Mouse (Mus musculus) MEL (cell line): ENCODE data around the gene Pla2g7. TPM values are rescaled to one million over a fixed set of nuclear protein-coding genes. Genes with fewer than 3 reads are reported as not detected.

Source experiments
- DNase-seq: peaks from one replicate; pipeline ENCODE4 v3.0.0; 2011; ENCODE audit warnings: low read depth, low spot score
- H3K27ac ChIP-seq: 2 replicates; pipeline ENCODE4 v1.5.1; 2012; ENCODE audit warnings: low read depth, mild to moderate bottlenecking, control low read depth, low read length, moderate library complexity; ENCODE audit not compliant: control insufficient read depth
- H3K27me3 ChIP-seq, 2 experiments: fragments of 150-350 bp in 1 of 2; sonication (generic) in 1 of 2; 2 replicates each; pipeline ENCODE4 v1.6.1; 2012; ENCODE audit warnings: low read length in 2 of 2, mild to moderate bottlenecking in 2 of 2, improper control_type of control experiment in 1 of 2, moderate library complexity in 1 of 2; ENCODE audit not compliant: insufficient read depth in 2 of 2, control insufficient read depth in 1 of 2
- H3K36me3 ChIP-seq, 2 experiments: 2 replicates each; pipeline ENCODE4 v1.6.1; 2012 to 2014; ENCODE audit warnings: low read length in 2 of 2, improper control_type of control experiment in 1 of 2, inconsistent platforms in 1 of 2, mild to moderate bottlenecking in 1 of 2; ENCODE audit not compliant: insufficient read depth in 2 of 2, control insufficient read depth in 1 of 2
- H3K4me1 ChIP-seq, 2 experiments: fragments of 150-350 bp in 1 of 2; sonication (generic) in 1 of 2; 2 replicates each; pipeline ENCODE4 v1.6.1; 2012; ENCODE audit warnings: low read length in 2 of 2, improper control_type of control experiment in 1 of 2, mild to moderate bottlenecking in 1 of 2; ENCODE audit not compliant: insufficient read depth in 2 of 2, control insufficient read depth in 1 of 2
- H3K4me3 ChIP-seq, 2 experiments: fragments of 150-350 bp in 1 of 2; sonication (generic) in 1 of 2; 2 replicates each; pipeline ENCODE4 v1.5.1; 2012; ENCODE audit warnings: low read depth in 2 of 2, low read length in 2 of 2, mild to moderate bottlenecking in 2 of 2, moderate library complexity in 2 of 2, control low read depth in 1 of 2, improper control_type of control experiment in 1 of 2; ENCODE audit not compliant: control insufficient read depth in 1 of 2, insufficient read depth in 1 of 2
- H3K79me2 ChIP-seq: 2 replicates; pipeline ENCODE4 v1.6.1; 2012; ENCODE audit warnings: mild to moderate bottlenecking, low read length, moderate library complexity; ENCODE audit not compliant: control insufficient read depth, poor library complexity, insufficient read depth
- H3K9ac ChIP-seq: 2 replicates; pipeline ENCODE4 v1.6.1; 2012; ENCODE audit warnings: low read depth, mild to moderate bottlenecking, control low read depth, low read length, moderate library complexity; ENCODE audit not compliant: control insufficient read depth, poor library complexity, severe bottlenecking
- H3K9me3 ChIP-seq: fragments of 150-350 bp; sonication (generic); replicated peaks from 2 replicates; pipeline ENCODE4 v1.6.1; 2012; ENCODE audit warnings: mild to moderate bottlenecking, low read length, improper control_type of control experiment, moderate library complexity; ENCODE audit not compliant: insufficient read depth
- CHD1 ChIP-seq: IDR thresholded peaks from 2 replicates; pipeline ENCODE4 v1.6.1; 2012; ENCODE audit warnings: low read depth, mild to moderate bottlenecking, inconsistent platforms, low read length, improper control_type of control experiment
- CHD2 ChIP-seq: IDR thresholded peaks from 2 replicates; pipeline ENCODE4 v1.6.1; 2011; ENCODE audit warnings: low read length, improper control_type of control experiment
- CTCF ChIP-seq, 3 experiments: IDR thresholded peaks in 2 of 3; conservative IDR thresholded peaks in 1 of 3; 2 replicates each; pipeline ENCODE4 v1.5.1; 2011 to 2012; ENCODE audit warnings: low read length in 3 of 3, low read depth in 2 of 3, mild to moderate bottlenecking in 2 of 3, improper control_type of control experiment in 1 of 3, inconsistent platforms in 1 of 3, mixed read lengths in 1 of 3, moderate library complexity in 1 of 3; ENCODE audit not compliant: control insufficient read depth in 1 of 3, insufficient read depth in 1 of 3, poor library complexity in 1 of 3, severe bottlenecking in 1 of 3
- E2F4 ChIP-seq: IDR thresholded peaks from 2 replicates; pipeline ENCODE4 v1.6.1; 2011; ENCODE audit warnings: low read depth, low read length, improper control_type of control experiment, borderline replicate concordance
- EP300 ChIP-seq, 2 experiments: IDR thresholded peaks; 2 replicates each; pipeline ENCODE4 v1.6.1; 2011; ENCODE audit warnings: improper control_type of control experiment in 2 of 2, low read length in 2 of 2, low read depth in 1 of 2, mild to moderate bottlenecking in 1 of 2
- ETS1 ChIP-seq: IDR thresholded peaks from 2 replicates; pipeline ENCODE4 v1.6.1; 2012; ENCODE audit warnings: low read depth, mild to moderate bottlenecking, inconsistent platforms, low read length, improper control_type of control experiment, moderate library complexity
- GABPA ChIP-seq: IDR thresholded peaks from 2 replicates; pipeline ENCODE4 v1.6.1; 2012; ENCODE audit warnings: low read depth, mild to moderate bottlenecking, inconsistent platforms, low read length, improper control_type of control experiment, moderate library complexity
- GATA1 ChIP-seq: IDR thresholded peaks from 2 replicates; pipeline ENCODE4 v1.6.1; 2011; ENCODE audit warnings: low read depth, low read length, improper control_type of control experiment
- JUND ChIP-seq: IDR thresholded peaks from 2 replicates; pipeline ENCODE4 v1.6.1; 2011; ENCODE audit warnings: low read depth, mild to moderate bottlenecking, improper control_type of control experiment, low read length
- MAFK ChIP-seq: IDR thresholded peaks from 2 replicates; pipeline ENCODE4 v1.6.1; 2011; ENCODE audit warnings: low read depth, mild to moderate bottlenecking, low read length, improper control_type of control experiment, borderline replicate concordance
- MAX ChIP-seq: IDR thresholded peaks from 2 replicates; pipeline ENCODE4 v1.6.1; 2011; ENCODE audit warnings: low read length, improper control_type of control experiment
- MAZ ChIP-seq: IDR thresholded peaks from 2 replicates; pipeline ENCODE4 v1.6.1; 2012; ENCODE audit warnings: low read depth, mild to moderate bottlenecking, inconsistent platforms, low read length, improper control_type of control experiment
- MYB ChIP-seq: IDR thresholded peaks from 2 replicates; pipeline ENCODE4 v1.6.1; 2011; ENCODE audit warnings: mild to moderate bottlenecking, low read depth, low read length, improper control_type of control experiment
- NRF1 ChIP-seq: IDR thresholded peaks from 2 replicates; pipeline ENCODE4 v1.6.1; 2014; ENCODE audit warnings: low read depth, mild to moderate bottlenecking, inconsistent platforms, low read length, improper control_type of control experiment, moderate library complexity; ENCODE audit not compliant: poor library complexity, insufficient read depth, severe bottlenecking
- POLR2A ChIP-seq, 2 experiments: IDR thresholded peaks; 2 replicates each; pipeline ENCODE4 v1.6.1; 2011 to 2012; ENCODE audit warnings: low read length in 2 of 2, mild to moderate bottlenecking in 2 of 2, control low read depth in 1 of 2, improper control_type of control experiment in 1 of 2, low read depth in 1 of 2, moderate library complexity in 1 of 2; ENCODE audit not compliant: control insufficient read depth in 1 of 2, insufficient read depth in 1 of 2, poor library complexity in 1 of 2
- POLR2AphosphoS5 ChIP-seq: IDR thresholded peaks from 2 replicates; pipeline ENCODE4 v1.6.1; 2012; ENCODE audit warnings: low read depth, borderline replicate concordance, mild to moderate bottlenecking, inconsistent platforms, low read length, moderate library complexity, mixed read lengths
- SIN3A ChIP-seq: IDR thresholded peaks from 2 replicates; pipeline ENCODE4 v1.6.1; 2012; ENCODE audit warnings: low read length, improper control_type of control experiment, inconsistent platforms
- TAL1 ChIP-seq: IDR thresholded peaks from 2 replicates; pipeline ENCODE4 v1.6.1; 2012; ENCODE audit warnings: mild to moderate bottlenecking, inconsistent platforms, low read length, moderate library complexity, mixed read lengths
- TBP ChIP-seq: IDR thresholded peaks from 2 replicates; pipeline ENCODE4 v1.8.0; 2011; ENCODE audit warnings: low read depth, low read length, improper control_type of control experiment
- TCF12 ChIP-seq: IDR thresholded peaks from 2 replicates; pipeline ENCODE4 v1.6.1; 2014; ENCODE audit warnings: low read depth, mild to moderate bottlenecking, inconsistent platforms, low read length, improper control_type of control experiment, moderate library complexity
- UBTF ChIP-seq: IDR thresholded peaks from 2 replicates; pipeline ENCODE4 v1.6.1; 2012; ENCODE audit warnings: low read depth, mild to moderate bottlenecking, inconsistent platforms, low read length, improper control_type of control experiment, moderate library complexity, borderline replicate concordance; ENCODE audit not compliant: insufficient read depth
- ZKSCAN1 ChIP-seq: IDR thresholded peaks from 2 replicates; pipeline ENCODE4 v1.6.1; 2012; ENCODE audit warnings: low read depth, mild to moderate bottlenecking, inconsistent platforms, low read length, improper control_type of control experiment, moderate library complexity
- ZMIZ1 ChIP-seq: IDR thresholded peaks from 2 replicates; pipeline ENCODE4 v1.6.1; 2012; ENCODE audit warnings: low read depth, mild to moderate bottlenecking, inconsistent platforms, low read length, improper control_type of control experiment, moderate library complexity
- polyA plus RNA-seq, 2 experiments: library from polyadenylated mRNA; stranded (reverse) in 1 of 2; unstranded in 1 of 2; fragments of >175 nt in 1 of 2; fragments of >200 nt in 1 of 2; gene quantifications; 2 replicates each; pipeline versions ENCODE4 v1.2.1 to v1.2.4; 2012; ENCODE audit warnings: low replicate concordance in 2 of 2, low read depth in 1 of 2; ENCODE audit not compliant: insufficient read length in 2 of 2, insufficient read depth in 1 of 2, missing spikeins in 1 of 2
- total RNA-seq: library from RNA; depleted of rRNA; stranded (reverse); fragments of 300-350 nt; gene quantifications from 2 replicates; pipeline ENCODE4 v1.2.3, GENCODE M21; 2012

Gene Pla2g7
- total and polyA plus RNA-seq, 3 experiments = not detected

DNA sequence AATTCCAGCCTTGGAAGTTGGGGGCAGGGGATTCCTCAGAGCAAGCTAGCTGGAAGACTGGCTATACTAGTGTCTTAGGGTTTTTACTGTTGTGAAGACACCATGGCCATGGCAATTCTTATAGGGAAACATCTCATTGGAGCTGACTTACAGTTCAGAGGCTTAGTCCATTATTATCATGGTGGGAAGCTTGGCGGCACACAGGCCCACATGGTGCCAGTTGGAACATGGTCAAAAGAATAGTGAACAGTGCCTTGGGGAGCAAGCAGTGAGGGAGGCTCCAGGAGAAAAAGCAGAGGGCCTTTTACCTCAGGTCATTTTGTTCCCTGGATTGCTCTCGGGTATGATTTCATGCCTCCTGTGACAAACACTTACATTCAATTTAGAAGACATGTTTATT lies 37.4 kb upstream of the Pla2g7 start:
- TF ChIP-seq ETS1 (no peak), MAFK (no peak), TAL1 (no peak), NRF1 (no peak), E2F4 (no peak), ZKSCAN1 (no peak), GATA1 (no peak), CHD1 (no peak), GABPA (no peak), ZMIZ1 (no peak), CTCF (IDR thresholded peaks at IDR 0.05 in 2 of 3, conservative IDR thresholded peaks at IDR 0.05 in 1 of 3; ENCODE audit: control insufficient read depth in 1 of 3, insufficient read depth in 1 of 3, low read depth in 2 of 3, low read length in 3 of 3, poor library complexity in 1 of 3, severe bottlenecking in 1 of 3) (no peak), CHD2 (no peak), EP300 (IDR thresholded peaks at IDR 0.05; ENCODE audit: low read depth in 1 of 2, low read length in 2 of 2) (no peak), JUND (no peak), POLR2A (IDR thresholded peaks at IDR 0.05; ENCODE audit: control insufficient read depth in 1 of 2, insufficient read depth in 1 of 2, low read depth in 1 of 2, low read length in 2 of 2, poor library complexity in 1 of 2) (no peak), UBTF (no peak), TBP (no peak), MYB (no peak)
- no peak overlapping the region for H3K4me3 ChIP-seq
- no peak for DNase-seq
- no peak overlapping the region for H3K9ac ChIP-seq
- H3K4me1 ChIP-seq = no peaks in the 10 kb centered on the region
- H3K79me2 ChIP-seq = no peaks in the 10 kb centered on the region
- H3K36me3 ChIP-seq = no peaks in the 10 kb centered on the region
- no peak overlapping the region for H3K27ac ChIP-seq
- H3K9me3 ChIP-seq = no peaks in the 10 kb centered on the region
- H3K27me3 ChIP-seq = no peaks in the 10 kb centered on the region

DNA sequence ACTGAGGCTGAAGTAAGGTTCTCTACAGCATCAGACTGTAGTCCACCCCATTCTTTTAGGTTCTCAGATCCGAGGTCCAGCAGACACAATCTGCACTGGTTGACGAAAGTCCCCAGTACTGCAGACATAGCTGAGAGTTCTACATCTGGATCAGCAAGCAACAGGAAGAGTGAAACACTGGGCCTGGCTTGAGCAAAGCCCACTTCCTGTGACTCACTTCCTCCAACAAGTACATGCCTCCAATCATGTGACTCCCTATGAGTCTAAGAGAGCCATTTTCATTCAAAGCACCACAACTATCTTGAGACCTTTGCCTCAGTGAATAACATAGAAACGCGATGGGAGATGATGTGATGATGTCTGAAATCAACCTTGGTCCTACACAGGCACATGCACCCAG lies 36.7 kb upstream of the Pla2g7 start:
- no peaks in the 10 kb centered on the region for H3K79me2 ChIP-seq
- TF ChIP-seq TCF12 = no peak
- TF ChIP-seq MAZ = no peak
- no peak for TF ChIP-seq SIN3A
- no peak for TF ChIP-seq POLR2AphosphoS5
- TF ChIP-seq MAX = no peak
- no peak for TF ChIP-seq MYB
- TF ChIP-seq GABPA = no peak
- TF ChIP-seq POLR2A (IDR thresholded peaks at IDR 0.05; ENCODE audit: control insufficient read depth in 1 of 2, insufficient read depth in 1 of 2, low read depth in 1 of 2, low read length in 2 of 2, poor library complexity in 1 of 2) = no peak
- no peak overlapping the region for H3K27ac ChIP-seq

More for the DNA sequence above, 36.7 kb upstream of the Pla2g7 start:
- Histone ChIP-seq H3K9ac (no peak overlapping the region), H3K4me1 (no peaks in the 10 kb centered on the region), H3K36me3 (no peaks in the 10 kb centered on the region), H3K4me3 (no peak overlapping the region), H3K27me3 (no peaks in the 10 kb centered on the region), H3K9me3 (no peaks in the 10 kb centered on the region)
- no peak for DNase-seq
